Mouse (Mus musculus): ENCODE data around the gene Gpr89. TPM values are rescaled to one million over a fixed set of nuclear protein-coding genes. Genes with fewer than 3 reads are reported as not detected.

The Gpr89 gene
- 10 to 100 TPM; 37.0 to 45.8 (median 44.7) TPM for total RNA-seq (2022)

DNA sequence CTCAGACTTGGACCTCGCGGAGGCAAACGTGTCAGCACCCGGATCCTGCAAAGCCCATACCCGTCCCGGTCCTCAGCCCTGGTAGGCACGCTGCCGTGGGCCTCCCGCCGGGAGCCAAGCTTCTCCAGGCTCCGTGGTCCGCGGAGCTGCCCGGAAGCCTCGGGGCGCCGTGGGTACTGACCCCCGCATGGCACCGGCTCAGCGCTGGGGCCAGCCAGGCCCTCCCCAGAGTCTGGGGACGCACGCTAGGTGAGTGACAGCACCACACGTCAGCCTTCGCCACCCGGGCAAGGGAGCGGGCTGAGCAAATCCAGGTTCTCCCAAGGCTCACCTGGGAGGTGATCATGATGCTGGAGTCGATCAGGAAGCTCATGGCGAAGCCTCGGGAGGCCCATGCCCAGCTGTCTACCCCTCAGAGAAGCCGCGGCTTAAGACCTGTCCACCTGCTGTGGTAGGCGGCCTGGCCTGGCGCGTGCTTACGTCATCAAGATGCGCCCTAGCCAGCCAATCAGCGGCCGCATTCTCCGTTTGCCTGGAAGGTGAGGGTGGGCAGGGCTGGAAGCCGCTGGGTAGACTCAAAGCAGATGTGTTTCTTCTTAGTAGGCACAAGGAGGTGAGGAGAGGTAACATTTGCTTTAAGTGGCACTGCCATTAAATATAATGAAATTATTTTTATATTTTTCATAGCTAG lies at the start of gene Gpr89:
Gene Gpr89, minus strand, starts transcription at position 496 of the 691 bp plus-strand sequence.
- peak; percentile 92 to 95 for DNase-seq (ENCODE audit: low spot score in 2 of 2)

DNA sequence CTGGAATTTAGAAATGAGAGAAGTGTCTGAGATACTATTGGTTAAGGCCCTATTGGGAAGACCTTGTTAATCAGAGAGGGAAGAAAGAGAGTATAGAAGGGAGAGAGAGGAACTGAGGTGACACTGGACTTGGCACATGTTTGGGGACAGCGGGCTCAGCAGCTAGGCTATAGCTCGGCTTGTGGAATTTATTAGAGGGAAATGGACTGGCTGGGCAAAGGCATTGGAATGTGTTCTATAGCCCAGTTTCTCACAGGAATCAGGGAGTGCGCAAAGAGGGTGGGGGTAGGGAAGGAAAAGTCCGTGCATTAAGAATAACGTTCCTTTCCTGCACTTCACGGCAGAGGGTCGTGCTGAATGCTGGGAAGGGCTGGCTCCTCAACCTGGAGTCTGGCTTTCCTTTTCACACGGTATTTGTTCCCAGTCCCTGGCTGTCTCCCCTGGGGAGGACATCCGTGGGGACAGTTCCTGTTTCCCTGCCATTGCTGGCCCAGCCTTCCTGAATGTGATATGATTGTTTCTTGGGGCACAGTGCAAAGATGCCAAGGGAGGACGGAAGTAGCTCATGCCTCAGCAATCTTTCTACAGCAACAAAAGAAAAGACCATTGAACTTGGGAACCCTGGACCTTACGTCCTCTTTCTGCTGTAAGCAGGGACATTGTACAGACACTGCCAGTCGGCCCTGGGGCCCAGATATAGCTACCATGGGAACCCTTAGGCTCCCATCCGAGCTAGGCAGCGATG lies 48.5 kb upstream of the Gpr89 start:
- no peak for DNase-seq (ENCODE audit: low spot score in 2 of 2)

DNA sequence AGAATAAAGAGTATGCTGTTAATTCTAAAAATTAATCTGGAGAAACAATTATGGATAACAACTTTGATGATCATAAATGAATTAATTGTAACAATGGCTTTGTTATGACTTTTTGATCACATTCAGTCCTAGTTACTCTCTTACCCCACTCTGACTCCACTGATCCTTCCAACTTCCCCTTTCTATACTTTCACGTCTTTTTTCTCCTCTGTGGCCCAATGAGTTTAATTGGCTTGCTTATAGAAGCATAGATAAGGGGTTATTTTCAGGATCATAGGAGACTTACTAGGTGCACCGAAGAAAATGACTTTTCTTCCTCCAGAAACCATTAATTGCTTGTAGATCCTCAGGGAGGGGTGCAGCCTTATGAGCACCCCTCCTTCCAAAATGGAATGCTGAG lies 37.6 kb upstream of the Gpr89 start:
- DNase-seq (ENCODE audit: low spot score in 2 of 2) = no peak

DNA sequence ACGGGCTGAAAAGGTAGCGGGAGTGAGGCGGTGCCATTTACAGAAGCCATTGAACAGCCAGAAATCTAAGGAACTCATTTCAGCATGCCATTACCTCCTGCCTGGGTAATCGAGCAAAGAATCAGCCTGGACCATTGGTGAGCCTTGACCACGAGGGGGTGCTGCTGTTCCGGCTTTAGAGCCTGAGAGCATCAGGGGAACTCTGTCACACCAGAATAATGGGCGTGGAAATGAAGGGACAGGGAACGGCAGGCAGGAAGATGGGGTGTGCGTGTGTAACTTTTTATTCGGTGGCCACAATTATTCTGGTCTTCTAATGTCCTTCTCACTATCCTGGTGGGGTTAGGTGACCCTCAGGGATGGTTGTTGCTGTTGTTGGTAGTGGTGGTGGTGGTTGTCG lies 33.6 kb upstream of the Gpr89 start:
- peak; percentile 83 to 92 for DNase-seq (ENCODE audit: low spot score in 2 of 2)

DNA sequence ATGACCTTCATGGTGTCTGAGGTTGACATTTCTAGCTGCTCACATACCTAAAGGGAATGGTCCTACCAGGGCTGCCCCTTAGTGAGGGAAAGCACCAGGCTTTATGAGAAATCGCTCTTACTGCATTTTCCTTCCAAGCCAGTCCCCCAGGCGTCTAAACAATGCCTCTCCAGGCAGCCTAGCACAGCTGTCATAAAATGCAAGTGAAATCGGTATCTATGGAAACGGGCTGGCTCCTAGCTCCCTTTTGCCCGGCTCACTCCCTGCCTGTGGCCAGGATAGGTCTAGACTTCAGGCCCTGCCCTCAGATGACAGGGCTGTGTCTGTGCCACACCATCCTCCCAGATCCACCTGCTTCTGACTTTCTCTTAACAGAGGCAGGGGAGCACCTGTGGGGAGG lies 32.5 kb upstream of the Gpr89 start:
- DNase-seq (ENCODE audit: low spot score in 2 of 2) = peak; percentile 16 to 20

DNA sequence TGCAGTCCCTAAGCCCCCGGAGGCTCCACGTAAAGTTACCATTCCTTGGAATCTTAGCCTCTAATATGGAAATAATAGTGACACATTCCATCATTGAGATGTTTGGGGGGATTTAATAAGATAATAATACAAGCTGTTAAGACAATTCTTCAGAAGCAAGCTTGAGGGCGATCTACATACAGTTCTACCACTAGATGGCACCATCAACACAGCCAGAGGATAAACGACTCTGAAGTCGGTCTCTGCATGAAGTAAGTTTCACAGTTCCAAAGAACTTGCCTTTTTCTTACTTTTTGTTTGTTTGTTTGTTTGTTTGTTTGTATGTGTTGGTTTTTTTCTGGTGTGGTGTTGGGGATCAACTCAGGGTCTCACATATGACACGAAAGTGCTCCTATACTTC lies 31.1 kb upstream of the Gpr89 start:
- no peak for DNase-seq (ENCODE audit: low spot score in 2 of 2)

DNA sequence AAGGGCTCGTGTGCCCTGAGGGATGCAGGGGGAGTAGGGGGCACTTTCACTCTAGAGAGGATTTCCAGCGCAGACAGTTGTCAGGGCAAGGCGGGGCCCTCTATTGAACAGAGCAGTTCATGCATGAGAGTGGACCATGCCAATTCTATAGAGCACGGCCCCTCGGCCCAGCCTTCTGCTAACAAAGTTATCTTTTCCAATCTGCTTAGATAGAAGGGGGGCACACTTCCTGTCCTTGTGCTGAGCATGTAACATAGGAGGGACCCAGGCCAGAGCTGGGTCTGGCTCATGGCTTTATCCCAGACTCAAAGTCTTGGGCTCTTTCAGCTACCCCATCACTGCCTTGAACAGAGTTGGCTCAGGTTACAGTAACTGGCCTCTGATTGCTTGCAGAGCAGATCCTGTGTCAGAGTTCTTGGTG lies 26.1 kb upstream of the Gpr89 start:
- no peak for DNase-seq (ENCODE audit: low spot score in 2 of 2)

DNA sequence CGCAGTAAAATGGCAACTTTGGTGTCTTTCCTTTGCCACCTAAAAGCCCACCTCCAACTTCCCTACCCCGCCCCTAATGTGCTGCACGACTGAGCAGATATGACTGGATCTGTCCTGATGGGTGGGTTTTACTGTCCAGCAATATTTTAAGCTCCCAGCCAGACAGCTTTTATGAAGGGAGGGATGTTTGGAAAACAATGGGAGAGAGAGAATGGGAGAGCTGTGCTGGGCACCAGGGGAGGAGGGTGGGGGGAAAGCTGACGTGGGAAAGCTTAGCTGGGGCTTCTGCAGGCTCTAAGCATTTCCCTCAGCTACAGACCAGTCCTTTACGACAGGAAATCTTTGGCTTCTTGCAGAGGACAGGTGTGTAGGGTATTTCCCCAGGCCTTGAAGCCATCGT lies 20.8 kb upstream of the Gpr89 start, which contains the start of gene Gja8:
Gene Gja8, minus strand, starts transcription at position 101 of the 400 bp plus-strand sequence.
- no peak for DNase-seq (ENCODE audit: low spot score in 2 of 2)

DNA sequence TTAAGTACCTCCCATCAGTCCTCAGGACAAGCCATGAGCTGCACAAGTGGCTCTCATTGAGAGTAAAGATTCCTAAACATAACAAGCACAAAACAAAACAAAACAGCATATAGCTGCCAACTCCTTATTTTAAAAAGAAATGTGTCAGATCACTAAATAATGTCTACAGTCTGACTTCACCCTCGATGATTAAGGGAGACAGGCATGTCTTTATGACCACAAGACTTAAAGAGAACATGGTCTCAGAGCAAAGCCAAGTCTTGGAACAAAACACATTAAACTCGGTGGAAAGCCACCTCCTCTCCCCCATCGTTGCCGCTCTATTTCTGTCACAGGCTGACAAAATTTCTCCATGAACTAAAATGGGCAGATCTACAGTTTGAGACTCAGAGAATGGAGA lies 19.5 kb upstream of the Gpr89 start:
- DNase-seq (ENCODE audit: low spot score in 2 of 2) = no peak

DNA sequence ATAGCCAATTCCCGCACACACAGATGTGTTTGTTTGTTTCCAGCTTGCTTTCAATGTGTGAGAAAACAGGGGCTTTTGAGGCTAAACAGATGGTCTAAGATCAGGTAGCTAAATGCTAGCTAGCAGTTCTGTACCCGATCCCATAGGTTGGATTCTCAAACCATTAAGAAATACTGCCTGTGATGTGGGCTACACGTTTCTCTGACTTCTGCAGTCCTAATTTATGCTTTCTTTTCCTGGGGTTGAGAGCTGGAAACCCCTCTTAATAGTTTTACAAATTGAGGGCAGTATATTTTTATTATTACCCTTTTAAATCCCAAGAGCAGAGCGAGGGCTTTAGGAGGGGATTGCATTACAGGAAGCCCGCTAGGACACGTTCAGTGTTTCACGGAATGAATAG lies 15.8 kb upstream of the Gpr89 start:
- no peak for DNase-seq (ENCODE audit: low spot score in 2 of 2)

DNA sequence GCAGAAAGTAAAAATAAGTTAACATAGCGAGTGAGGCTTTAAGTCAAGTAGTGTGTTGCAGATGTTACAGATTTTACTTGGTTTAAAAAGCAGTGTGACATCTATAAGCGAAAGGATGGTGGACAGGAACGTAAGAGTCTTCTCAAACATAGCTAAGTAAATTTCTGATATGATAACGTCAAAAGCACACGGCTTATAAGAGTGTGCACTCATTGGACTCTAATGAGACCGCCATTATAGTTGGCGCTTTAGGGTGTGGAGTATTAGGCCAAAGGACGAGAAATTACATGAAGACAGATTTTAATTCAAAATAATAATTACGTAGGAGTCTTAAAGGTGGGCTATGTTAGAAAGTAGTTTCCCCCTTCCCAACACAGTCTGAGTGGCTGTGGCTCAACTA lies 446 bp upstream of the Gpr89 start:
- DNase-seq (ENCODE audit: low spot score in 2 of 2) = no peak

DNA sequence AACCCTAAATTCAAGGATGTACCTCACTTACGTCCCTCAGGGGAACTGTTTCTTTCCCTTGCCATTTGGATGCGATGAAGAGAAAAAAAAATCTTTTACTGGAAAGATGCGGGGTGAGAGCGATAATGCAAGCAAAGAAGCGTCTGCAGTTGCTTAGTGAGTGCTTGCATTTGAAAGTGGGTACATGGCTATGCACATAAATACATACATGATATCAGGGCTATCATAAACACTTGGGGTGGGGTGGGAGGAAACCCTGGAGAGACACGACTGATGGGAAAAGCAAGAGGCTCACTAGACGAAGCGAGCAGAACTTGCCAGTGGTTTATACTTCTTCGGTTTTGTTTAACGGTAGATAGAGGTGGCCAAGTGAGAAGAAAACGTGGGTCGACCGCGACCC lies 753 bp downstream of the Gpr89 start, which contains the start of gene Gja5:
Gene Gja5, plus strand, starts transcription at position 301 of the 400 bp plus-strand sequence.
- no peak for DNase-seq (ENCODE audit: low spot score in 2 of 2)

DNA sequence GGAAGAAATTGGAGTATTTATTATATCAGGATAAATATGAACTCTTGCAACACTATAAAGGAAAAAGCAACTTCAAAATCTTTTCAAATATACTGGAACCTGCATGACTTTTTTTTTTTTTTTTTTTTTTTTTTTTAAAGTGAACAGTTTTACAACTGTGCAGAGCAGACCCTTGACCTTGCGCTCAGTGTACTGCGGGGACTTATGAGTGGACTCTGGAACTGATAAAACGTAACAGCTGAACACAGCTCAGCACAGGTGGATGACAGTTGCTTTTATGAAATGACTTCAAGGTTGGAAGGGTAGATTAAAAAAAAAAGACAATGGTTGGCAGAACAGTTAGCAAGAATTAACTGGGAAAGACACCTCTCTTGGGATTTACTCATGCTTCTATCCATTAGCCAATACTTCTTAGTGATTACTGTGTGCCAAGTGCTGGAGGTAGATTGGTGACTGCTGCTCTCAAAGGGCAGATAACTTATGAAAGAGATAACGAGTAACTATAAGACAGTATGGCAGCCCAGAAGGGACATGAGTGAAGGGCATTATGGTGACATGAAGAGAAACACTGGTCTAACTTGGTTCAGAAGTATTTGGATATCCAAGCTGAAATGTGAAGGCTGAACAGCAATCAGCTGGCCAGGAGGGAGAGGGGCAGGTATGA lies 2.7 kb downstream of the Gpr89 start:
- DNase-seq (ENCODE audit: low spot score in 2 of 2) = no peak

DNA sequence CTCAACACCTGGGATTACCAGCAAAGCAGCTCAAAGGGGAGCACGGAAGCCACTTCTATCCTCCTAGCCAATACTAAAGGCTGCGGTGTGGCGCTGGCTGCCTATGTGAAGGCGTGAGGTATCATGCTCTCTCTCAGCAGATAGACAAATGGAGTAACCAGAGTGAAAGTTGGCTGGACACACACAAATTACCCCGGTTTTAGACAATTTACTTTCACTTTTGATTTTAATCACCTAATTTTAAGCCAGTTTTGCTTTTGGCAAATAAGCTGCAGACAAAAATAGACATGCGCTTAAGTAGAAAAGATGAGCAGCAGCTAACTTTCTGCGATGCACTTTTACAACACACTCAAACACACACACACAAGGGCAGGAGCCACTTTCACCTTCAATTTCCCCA lies 21.5 kb downstream of the Gpr89 start:
- DNase-seq (ENCODE audit: low spot score in 2 of 2) = no peak

DNA sequence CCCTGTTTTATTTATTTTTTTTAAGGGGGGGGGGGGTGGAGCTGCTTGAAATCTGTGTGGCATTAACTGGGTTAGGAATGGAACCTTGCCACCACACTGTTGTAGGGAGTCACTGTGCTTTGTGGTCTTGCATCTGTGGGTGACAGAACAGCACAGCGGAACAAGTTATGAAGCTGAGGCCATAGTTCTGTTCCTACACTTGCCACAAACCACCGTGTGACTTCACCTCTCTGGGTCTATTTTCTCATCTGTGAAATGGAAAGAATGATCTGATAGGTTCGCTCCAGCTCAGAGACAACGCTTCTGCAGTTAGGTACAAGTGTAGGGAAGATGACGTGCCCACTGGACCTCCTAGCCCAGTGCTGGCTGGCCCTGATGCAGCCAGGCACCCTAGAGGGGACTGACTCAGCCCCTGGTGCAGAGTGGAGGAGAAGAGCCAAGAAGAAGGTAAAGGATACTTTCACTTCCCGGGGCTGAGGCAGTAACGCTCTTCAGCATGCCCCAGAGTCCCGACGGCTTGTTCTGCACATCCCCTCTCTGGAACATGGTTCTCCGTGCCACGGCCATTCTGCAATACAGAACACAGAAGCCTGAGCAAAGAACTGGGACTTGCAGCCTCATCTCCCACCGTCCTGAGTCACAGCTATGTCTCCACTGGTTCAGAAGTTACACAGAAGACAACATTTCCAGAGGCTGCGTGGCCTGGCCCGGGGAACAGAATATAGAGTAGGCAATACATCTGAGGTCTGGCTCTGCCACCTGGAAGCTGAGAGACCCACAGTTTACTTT lies 22.9 kb downstream of the Gpr89 start:
- no peak for DNase-seq (ENCODE audit: low spot score in 2 of 2)

DNA sequence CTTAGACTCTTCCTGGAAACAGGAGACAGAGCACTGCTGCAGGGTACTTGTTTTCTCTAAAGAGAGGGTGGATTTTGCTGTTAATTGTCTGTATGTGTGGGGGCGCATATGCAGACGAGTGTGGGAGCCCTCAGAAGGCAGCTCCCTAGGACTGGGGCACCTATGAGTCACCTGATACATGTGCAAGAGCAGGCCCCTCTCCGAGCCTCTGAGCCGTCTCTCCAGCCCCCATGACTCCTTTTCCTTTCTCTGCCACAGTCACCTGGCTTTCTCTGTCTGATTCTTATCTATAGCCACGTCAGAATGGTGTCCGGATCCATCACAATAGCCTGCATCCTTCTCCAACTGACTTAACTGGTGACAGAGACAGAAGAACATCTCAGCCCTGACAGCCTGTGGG lies 23.6 kb downstream of the Gpr89 start:
- no peak for DNase-seq (ENCODE audit: low spot score in 2 of 2)

DNA sequence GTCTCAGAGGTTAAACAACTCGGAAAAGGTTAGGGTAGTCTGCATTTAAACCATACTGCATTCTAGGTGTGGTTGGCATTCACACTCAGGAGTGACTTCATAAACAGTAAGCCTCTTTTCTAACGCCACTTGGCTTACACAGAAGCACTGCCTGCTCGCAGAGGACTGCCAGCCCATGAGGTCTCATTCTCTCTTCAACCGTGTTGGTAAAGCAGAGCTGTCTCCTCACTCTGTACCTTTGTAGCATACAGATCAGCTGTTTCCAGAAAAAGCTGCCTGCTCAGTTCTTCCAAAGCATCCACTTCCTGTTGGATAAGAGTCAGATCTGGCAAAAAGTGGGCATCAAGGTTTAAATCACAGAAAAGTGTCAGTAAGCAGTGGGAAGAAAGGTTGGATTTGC lies 24.8 kb downstream of the Gpr89 start:
- DNase-seq (ENCODE audit: low spot score in 2 of 2) = no peak

DNA sequence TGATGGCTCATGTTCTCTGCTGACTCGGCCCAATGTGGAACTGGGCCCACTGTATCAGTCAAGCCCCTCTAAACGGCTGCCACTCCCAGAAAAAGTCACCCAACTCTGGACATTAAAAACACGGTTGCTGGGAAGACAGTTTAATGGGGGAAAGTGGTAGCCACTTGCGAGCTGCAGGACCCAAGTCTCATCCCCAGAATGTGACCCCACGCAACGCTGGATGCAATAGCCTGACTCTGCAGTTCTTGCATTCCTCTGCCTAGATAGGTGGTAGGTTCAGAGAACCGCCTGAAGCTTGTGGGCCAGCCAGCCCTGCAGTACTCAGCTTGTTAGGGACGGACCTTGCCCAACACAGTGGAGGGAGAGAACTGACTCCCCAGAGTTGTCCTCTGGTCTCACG lies 25.6 kb downstream of the Gpr89 start:
- no peak for DNase-seq (ENCODE audit: low spot score in 2 of 2)

DNA sequence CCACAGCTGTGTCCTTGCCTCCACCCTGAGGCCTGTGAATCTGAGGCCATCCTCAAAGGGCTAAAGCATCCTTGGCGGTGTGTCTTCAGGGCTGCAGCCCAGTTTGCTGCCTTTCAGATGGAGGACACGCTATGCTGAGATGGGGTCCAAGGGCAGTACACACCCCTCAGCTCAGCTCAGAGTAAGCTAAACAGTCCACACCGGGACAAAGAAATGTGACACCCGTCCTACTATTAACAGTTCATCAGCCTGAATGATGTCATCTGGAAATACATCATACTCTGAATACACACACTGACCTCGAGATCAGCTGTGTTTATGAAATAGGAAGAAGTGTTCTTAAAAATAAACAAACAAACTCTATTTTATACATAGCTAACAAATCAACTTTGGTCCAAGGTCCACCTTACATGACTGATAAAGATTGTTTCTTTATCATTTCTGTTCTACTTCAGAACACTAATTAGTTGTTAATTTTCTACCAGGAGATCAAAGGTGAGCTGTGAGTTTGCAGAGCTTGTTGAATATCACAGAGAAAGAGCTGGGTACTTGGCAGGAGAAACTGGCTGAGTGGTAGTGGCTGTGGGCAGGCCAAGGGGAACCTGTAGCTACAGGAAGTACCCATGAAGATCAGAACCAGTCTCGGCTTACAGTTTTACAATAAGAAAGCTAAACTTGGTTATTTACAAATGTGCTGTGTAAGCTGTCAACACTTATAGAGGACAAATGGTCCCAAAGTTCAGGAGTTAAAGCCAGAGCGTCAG lies 30.2 kb downstream of the Gpr89 start:
- DNase-seq (ENCODE audit: low spot score in 2 of 2) = no peak

DNA sequence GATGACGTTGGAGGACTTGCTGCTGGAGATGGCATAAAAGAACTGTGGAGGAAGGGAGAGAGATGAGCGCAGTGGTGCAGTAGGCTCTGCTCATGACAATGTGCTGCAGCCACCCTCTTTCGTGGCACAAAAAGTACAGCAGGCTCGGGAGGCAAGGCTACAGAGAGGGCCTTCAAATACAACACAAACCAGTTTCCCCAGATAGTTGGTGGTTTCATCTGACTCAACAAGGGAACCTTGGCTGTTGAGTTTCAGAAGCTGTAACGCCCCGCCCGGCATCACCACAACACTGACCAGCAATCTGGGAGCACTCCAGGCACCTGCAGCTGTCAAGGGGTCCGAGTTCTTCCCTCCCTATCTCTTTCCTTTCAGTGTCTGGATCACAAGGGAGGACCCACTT lies 32.6 kb downstream of the Gpr89 start:
- DNase-seq (ENCODE audit: low spot score in 2 of 2) = no peak

DNA sequence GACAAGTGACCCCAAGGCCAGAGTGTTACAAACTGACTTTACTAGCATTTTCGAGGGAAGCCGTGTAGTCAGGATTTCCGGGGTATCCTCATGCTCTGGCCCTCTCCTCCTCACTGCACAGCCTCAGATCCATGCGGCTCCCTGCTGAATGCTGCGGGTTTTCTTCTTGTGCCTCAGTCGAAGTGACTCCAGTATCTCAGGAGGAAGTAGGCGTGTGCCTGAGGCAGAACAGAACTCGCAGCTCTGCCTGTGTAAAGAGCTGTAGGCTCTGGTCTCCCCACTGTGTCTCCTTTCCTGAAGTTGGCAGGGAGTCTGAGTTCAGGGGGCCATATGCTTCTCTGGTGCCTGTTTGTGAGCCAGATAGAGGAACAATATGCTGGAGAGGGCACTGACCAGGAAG lies 34.1 kb downstream of the Gpr89 start:
- no peak for DNase-seq (ENCODE audit: low spot score in 2 of 2)
